Mouse (Mus musculus): ENCODE data around the gene Zfp799.
"Not testable (repeated sequence)": the region's sequence is repeated elsewhere in the genome, so short reads cannot be mapped to it uniquely, and the experiment has no call there.

Gene Zfp799

DNA sequence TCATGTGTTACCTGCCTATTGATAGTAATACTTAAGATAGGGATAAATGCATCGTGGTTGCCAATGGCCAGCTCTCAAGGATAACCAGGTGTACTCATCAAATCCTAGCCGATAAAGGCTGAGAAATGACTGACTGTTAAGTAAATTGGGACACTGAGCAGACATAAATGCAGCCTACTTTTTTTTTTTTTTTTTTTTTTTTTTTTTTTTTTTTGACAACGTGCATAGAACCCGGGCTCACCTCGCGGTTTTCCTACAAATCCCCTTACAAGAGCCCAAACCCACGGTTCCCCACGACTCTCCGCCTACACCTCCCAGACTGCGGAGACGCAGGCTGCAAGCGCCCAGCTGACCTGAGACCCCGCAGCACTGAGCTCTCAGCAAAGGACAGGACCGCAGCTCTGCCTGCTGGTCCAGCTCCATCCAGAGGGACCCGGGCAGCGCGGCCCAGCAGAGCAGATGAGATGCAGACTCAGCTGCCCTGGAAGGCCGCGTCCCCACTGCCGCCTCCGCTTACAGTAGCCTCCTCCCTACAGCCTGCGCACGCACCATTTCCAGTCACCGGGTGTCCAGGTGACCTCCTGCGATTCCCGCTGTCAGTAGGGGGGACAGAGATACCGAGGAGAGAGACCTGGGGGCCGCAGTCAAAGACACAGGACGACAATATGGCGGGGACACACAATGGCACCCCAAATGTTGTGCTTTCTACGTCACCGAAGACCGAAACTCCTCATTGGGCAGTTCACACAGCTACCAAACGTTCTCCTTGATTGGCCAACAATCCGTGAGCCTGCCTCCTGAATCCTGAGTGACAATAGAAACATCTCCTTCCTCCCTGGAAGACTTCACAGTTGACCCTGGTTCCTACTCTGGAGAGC lies at the start of gene Zfp799:
Zfp799 (minus strand) TSS at position 722 of the 878 bp plus-strand sequence.
- peak; percentile 85 for DNase-seq

DNA sequence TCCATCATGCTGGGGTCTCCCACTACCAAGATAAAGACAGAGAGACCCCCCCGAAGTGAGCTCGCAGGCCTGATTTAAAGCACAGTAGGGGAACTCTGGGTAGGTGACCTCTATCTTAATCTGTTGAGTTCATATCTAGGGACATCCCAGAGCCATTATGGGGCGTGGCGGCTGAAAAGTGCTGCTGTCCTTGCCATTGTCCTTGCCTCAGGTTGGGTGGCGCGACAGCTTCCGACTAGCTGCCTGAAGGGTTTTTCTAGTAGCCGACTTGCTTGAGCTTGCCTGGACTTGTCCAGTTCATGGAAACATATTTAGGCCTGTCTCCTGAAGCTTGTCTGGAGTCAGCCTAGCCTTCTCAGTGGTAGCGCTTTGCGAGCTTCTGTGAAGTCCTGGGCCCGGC lies 48.7 kb upstream of the Zfp799 start:
- no peak for DNase-seq

DNA sequence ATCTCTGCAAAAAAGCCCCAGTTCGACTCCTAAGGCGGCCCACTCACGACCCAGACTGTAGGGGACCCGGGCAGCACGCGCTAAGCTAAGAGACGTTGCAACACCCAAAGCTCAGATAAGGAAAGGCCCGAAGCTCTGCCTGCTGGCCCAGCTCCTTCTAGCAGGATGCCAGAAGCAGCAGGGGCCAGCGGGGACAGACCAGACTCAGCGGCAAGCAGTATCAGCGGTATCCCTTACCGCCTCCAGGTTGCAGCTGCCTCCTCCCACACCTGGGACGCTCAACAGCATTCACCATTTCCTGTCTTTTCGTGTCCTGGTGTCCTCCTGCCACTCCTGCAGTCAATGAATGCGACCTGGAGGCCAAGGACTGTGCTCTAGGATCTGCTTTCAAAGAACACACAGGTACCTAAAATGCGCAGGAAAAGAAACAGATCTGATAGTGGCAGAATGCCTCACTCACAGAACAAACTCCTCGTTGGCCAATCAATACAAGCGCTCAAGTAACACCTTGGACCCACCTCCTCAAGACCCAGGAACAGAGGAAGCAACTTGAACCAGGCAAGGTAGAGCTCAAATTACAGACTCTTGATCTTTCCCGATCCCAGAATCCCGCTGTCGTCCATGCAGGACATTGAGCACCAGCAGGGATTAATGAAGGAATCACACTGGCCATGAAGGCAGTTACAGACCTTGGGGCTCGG lies 47.6 kb upstream of the Zfp799 start:
- DNase-seq: no peak

GRCm38 (mm10) chr17:32872696-32873095 lies 42.6 kb upstream of the Zfp799 start:
- no peak for DNase-seq

- no peak for DNase-seq
These were observed 42.0 kb upstream of the Zfp799 start for GRCm38 (mm10) chr17:32872091-32872490.

- DNase-seq: no peak
These were observed 41.4 kb upstream of the Zfp799 start for GRCm38 (mm10) chr17:32871483-32871882.

DNA sequence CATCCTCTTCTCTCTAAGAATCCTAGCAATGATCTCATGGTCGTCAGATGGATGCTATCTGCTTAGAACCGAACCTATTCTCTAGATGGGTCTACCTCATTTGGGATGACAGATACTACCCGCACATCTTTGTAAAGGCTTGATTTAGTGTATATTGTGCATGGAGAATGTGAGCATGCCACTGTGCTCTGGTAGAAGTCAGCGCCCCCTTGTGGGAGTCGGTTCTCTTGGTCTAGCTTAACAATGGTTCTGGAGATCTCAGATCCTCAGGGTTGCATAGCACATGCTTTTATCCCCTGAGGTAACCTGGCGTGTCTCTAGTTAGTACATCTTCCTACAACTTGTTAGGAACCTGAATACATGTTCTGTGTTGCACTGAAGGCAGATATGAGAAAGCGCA lies 37.2 kb upstream of the Zfp799 start:
- DNase-seq: not testable (repeated sequence)

GRCm38 (mm10) chr17:32856713-32857112 lies 26.7 kb upstream of the Zfp799 start:
- not testable (repeated sequence) for DNase-seq

DNA sequence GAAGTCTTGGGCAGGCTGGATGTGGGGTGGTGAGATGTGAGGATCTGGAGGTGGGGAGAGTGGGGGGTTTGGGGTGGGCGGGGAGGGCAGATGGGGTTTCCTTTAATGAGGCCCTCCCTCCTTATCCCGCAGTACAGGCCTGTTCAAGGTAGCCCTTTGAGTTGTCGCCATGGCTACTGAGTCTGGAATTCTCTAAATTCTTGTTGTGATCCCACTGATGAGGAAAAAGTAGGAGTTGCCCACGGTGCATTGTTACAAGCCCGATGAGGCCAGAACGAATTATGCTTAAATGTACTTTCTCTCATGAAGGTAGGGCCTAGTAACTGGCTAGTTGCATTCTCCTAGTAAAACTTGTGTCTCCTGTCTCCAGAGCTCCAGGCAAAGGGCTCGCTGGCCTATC lies 21.5 kb upstream of the Zfp799 start:
- DNase-seq: no peak

- no peak for DNase-seq
These were observed 11.3 kb upstream of the Zfp799 start for GRCm38 (mm10) chr17:32841388-32841787.

DNA sequence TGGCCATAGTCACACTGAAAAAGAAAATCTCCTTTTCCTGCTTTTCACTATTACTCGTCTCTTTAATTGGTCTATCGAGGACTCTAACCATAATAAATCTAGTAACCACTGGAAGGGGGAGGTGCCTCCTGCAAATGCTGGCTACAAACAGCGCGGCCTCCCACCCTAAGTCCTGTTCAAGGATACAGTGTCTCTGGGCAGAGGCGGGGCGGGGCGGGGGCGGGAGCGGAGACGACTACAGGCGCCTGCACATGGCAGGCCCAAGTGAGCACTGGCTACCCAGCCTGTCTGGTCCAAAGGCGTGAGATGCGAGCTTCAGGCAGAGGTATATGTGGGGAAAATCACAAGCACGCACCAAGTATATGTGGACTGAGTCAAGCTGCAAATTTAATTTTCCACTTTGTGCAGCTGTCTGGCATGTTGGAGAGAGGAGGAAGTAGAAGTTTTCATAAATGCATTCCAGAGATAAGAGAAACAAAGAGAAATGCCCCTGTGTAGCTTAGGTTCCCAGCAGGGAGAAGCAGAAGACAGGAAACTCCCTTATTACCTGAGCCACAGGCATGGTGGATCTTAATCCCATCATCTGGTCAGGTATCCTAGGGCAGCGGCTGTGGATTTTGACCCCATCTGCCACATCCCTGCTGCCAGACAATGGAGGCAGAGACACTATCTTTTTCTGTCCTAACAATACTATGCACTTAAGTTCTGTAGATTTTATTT lies 9.2 kb upstream of the Zfp799 start:
- peak; percentile 34 for DNase-seq

DNA sequence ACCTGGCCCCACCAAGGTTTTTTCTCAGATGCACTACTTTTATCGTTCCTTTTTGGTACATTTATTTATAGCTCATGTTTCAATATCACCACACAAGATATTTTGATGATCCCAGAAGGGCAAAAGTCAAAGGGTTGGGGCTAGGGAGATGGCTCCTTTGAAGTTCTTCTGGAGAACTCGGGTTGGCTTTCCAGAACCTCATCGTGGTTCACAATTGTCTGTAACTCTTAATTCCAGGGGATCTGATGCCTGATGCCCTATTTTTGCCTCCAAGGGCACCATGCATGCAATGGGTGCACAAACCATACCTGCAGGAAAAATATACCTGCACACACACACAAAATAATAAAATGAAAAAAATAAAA lies 339 bp upstream of the Zfp799 start:
- no peak for DNase-seq

- no peak for DNase-seq
These were observed 13.8 kb downstream of the Zfp799 start for GRCm38 (mm10) chr17:32816074-32816784.

GRCm38 (mm10) chr17:32814136-32814535 lies 15.9 kb downstream of the Zfp799 start:
- peak; percentile 70 for DNase-seq

DNA sequence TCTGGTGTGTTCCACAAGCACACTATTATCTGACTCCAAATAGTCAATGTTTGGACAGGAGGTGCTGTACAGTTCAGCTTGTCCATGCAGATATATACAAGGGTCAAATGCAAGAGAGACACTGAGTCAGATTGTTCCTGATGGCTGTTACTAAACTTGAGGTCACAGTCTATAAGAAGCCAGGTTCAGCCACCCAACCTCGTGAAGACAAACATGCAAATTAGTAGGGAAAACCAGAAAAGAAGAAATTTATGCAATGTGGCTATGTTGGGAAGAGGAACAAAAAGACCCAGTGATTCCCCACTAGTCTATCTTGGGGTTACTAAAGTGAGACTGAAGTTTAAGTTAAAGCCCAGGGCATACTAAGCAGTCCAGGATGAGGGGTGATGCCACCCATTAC lies 19.4 kb downstream of the Zfp799 start:
- no peak for DNase-seq

DNA sequence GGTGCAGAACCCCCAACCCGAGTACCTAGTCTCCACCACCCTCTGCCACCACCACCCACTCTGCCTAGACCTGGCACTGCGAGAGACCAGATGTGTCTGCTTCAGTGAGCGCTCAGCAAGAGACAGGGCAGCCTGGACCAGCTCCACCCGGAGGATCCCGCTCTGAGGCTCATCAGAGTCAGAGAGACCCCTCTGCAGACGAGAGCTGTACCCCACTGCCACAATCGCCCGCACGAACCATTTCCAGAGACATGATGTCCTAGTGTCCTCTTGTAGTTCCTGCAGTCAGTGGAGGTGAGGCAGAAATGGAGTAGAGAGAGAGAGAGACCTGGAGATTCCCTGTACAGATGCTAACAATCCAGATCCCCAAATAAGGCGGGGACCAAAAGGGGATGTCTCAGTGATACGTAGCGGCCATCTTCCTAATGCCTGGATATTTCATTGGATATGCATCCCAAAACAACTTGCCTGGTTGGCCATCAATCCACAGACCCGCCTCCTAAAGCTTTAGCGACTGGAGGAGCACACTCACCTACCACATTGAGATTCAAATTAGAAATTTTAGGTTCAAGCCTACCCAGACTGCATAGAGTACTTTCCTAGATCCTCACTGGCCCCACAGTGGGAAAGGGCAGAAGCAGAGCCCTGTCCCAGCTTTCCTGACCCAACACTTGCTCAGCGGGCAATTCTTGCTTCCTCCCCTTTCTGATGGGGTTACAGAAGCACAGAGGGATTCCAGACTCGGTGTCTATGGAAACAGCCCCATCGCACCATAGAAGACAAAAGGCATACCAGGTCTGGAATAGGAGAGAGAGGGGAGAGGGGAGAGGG lies 20.3 kb downstream of the Zfp799 start, which contains the start of gene Zfp811:
Zfp811 (minus strand) TSS at position 388 of the 831 bp plus-strand sequence.
- peak; percentile 27 for DNase-seq

DNA sequence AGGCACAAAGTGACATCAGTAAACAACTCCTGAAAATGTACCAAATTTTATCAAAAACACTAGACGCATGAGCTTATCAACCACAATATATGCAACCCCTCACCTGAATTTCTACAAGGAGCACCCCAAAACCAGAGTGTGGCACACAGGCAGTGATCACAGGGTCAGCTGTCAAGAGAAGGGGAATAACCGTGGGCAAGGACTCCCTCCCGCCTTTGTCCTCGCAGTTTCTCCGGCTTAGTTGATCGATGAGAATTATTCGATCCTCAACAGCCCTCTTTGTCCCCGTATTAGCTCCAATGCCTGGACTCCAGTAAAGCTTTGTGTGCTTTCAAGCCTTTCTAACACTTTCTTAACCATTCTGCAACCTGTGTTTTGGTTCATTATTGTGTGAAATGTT lies 21.1 kb downstream of the Zfp799 start:
- DNase-seq: no peak

DNA sequence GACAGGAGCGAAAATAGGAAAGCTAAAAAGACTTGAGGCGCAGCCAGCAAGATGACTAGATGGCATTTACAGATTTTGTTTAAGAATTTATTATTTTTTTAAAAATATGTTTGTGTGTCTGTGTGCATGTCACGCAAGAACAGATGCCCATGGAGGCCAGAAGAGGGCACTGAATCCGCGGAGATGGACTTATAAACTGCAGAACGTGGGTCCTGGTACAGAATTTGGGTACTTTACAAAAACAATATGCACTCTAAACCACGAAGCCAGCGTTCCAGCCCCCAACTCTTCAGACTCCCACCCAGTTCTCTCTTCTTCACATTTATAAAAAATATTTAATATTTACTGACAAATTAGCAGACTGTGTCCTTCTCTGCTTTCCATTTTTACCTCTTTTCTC lies 40.8 kb downstream of the Zfp799 start:
- no peak for DNase-seq

DNA sequence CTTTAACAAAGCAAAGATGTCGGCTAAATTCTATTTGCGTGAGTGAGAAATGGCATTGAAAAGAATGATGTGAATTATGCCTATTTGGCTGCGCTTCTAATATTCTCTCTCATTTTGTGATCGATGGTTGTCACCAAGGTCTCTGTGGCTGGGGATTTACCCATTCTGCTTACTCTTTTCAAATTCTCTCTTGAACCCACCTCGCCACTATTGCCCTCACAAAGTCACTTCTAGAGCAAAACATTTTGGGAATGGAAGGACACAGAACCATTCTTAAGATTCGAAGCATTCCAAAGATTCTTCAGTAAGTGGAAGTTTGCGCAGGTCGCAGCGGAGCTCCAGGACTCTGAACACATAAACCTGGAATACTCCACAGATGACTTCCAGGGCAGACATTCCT lies 41.5 kb downstream of the Zfp799 start:
- no peak for DNase-seq

DNA sequence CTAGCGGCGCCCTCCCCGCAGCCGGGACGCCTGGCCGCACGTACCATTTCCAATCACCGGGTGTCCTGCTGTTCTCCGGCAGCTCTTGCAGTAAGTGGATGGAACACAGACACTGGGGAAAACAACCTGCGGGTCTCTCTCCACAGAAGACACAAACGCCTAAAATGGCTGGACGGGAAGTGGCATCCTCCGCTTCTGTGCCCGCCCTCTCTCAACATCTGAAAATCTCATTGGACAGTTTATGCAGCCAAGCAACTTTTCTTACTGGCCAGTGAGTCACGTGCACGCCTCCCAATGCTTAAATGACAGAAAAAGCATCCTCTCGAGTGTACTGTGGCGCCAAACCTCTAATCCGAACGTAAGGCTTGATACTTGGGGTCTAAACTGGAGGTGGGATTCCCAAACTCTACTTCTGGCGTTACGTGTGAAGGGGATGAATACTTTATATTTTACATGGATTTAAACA lies 41.9 kb downstream of the Zfp799 start, which contains the start of gene Zfp871:
Zfp871 (minus strand) TSS at position 194 of the 466 bp plus-strand sequence.
- DNase-seq: peak; percentile 93

GRCm38 (mm10) chr17:32787436-32788093 lies 42.5 kb downstream of the Zfp799 start:
- DNase-seq: peak; percentile 68

Data from kidney, postnatal 14 days (tissue).